16 mouse cellular contexts compared by ENCODE assay signal in the genomic region with DNA sequence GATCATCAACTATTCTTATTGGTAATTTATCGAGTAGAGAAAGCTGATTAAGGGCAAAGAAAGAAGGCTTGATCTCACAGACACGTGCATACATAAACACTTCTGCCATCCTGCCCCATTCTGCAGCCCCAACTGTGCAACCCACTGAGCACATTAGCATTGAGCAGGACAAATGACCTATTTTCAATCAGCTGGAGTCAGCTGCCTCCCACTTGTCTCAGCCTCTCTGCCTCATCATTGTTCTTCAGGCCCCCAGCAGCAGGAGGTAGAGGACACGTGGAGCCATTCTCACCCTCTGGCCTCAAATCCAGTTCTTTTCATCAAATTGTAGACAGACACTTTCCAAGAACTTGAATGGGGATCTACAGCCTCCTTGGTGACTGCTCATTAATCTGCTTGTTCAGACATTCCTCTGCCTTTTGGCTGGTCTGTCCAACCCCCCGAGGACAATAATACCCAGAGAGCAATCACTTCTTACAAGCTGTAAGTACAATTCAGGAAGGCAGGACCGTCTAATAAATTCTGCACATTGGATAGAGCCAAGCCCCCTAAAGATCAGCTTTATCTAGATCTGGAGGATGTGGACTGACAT.
A peak's percentile ranks its signal among the peaks of the same experiment; 100 is the strongest.
DNase-seq lines count a peak whose midpoint lies in the region; ATAC-seq and TF ChIP-seq lines count a peak whose summit lies in the region.
"Had no signal": no experiment of that assay in that cellular context is flagged by ENCODE, and none has a peak within 500 bp of the region (broad histone marks: within the 10 kb centered on the region; RNA-seq: fewer than 3 reads in every experiment).

No protein-coding gene starts in this region.

- no peaks in the 10 kb centered on the region for H3K4me1 ChIP-seq in embryonic facial prominence, embryonic 11.5 days (ENCODE audit: control insufficient read depth, insufficient read depth, low read length)
- H3K4me1 ChIP-seq in hindbrain, postnatal 0 days (ENCODE audit: insufficient read depth, low read length), result no peaks in the 10 kb centered on the region
- peaks cover 5% of the 10 kb centered on the region; the same call in 1 of the 2 replicates for H3K4me1 ChIP-seq in neural tube, embryonic 11.5 days (ENCODE audit: control insufficient read depth, insufficient read depth, low read length)
- H3K4me1 ChIP-seq: heart, embryonic 12.5 days had no signal

- no peak for TF ChIP-seq CTCF in hindbrain, postnatal 0 days (IDR thresholded peaks at IDR 0.05; ENCODE audit: low read depth)

- H3K9ac ChIP-seq in embryonic facial prominence, embryonic 11.5 days (replicated peaks; ENCODE audit: low read length), result no peak overlapping the region
- H3K9ac ChIP-seq in hindbrain, postnatal 0 days (replicated peaks; ENCODE audit: low read length), result no peak overlapping the region
- no peak overlapping the region for H3K9ac ChIP-seq in neural tube, embryonic 11.5 days (ENCODE audit: low read length)
- H3K9ac ChIP-seq: heart, embryonic 12.5 days had no signal

- peak; percentile 44; the same call in 1 of the 2 replicates for ATAC-seq in embryonic facial prominence, embryonic 11.5 days (replicated peaks; ENCODE audit: insufficient number of reproducible peaks, low FRiP score, low TSS enrichment, low read depth)
- no peak; the same call in 1 of the 2 replicates for ATAC-seq in hindbrain, postnatal 0 days
- ATAC-seq in neural tube, embryonic 11.5 days (ENCODE audit: insufficient read depth, low FRiP score, low TSS enrichment), result peak; percentile 97
- ATAC-seq in megakaryocyte progenitor cell, adult 5-6 weeks (replicated peaks; ENCODE audit: poor library complexity), result no peak
- no peak for ATAC-seq in frontal cortex, adult (ENCODE audit: low TSS enrichment)
- ATAC-seq: inflammation-experienced regulatory T-cells, adult 6 months had no signal

- 20% methylated on average over 5 of the region's 5 CpGs for WGBS in embryonic facial prominence, embryonic 11.5 days
- WGBS in hindbrain, postnatal 0 days, result 8% methylated on average over 5 of the region's 5 CpGs
- 12% methylated on average over 5 of the region's 5 CpGs for WGBS in neural tube, embryonic 11.5 days

- H3K4me2 ChIP-seq in embryonic facial prominence, embryonic 11.5 days (ENCODE audit: low read depth, low read length), result no peak overlapping the region
- no peak overlapping the region for H3K4me2 ChIP-seq in hindbrain, postnatal 0 days (ENCODE audit: low read depth, low read length)
- no peak overlapping the region for H3K4me2 ChIP-seq in neural tube, embryonic 11.5 days (ENCODE audit: low read depth)
- H3K4me2 ChIP-seq: heart, embryonic 12.5 days had no signal

- H3K27ac ChIP-seq in embryonic facial prominence, embryonic 11.5 days (replicated peaks; ENCODE audit: low read depth, low read length), result no peak overlapping the region
- no peak overlapping the region for H3K27ac ChIP-seq in hindbrain, postnatal 0 days
- H3K27ac ChIP-seq in neural tube, embryonic 11.5 days (ENCODE audit: low read depth, low read length), result no peak overlapping the region

- no peak overlapping the region for H3K4me3 ChIP-seq in embryonic facial prominence, embryonic 11.5 days (ENCODE audit: low read depth, low read length)
- no peak overlapping the region for H3K4me3 ChIP-seq in hindbrain, postnatal 0 days (ENCODE audit: low read length)
- H3K4me3 ChIP-seq in neural tube, embryonic 11.5 days (ENCODE audit: low read depth, low read length), result no peak overlapping the region
- H3K4me3 ChIP-seq: heart, embryonic 12.5 days; myocyte had no signal

- peak; percentile 2 for DNase-seq in ZHBTc4 (ENCODE audit: low read depth, low spot score)
- no peak for DNase-seq in embryonic facial prominence, embryonic 11.5 days (ENCODE audit: low spot score)
- peak; percentile 4 for DNase-seq in hindbrain, postnatal 0 days (ENCODE audit: low spot score)
- peak; percentile 71 for DNase-seq in neural tube, embryonic 11.5 days (ENCODE audit: low spot score)
- DNase-seq in cerebellum, postnatal 36 days, result no peak
- no peak for DNase-seq in frontal cortex, postnatal 10 days (ENCODE audit: low spot score in 2 of 2)
- DNase-seq: cerebellum, postnatal 14 days; gastrocnemius, postnatal 10 days; kidney, postnatal 10 days; lung, postnatal 36 days; thymus, postnatal 14 days had no signal

- H3K27me3 ChIP-seq in embryonic facial prominence, embryonic 11.5 days (ENCODE audit: control insufficient read depth, insufficient read depth, low read length), result no peaks in the 10 kb centered on the region
- no peaks in the 10 kb centered on the region for H3K27me3 ChIP-seq in hindbrain, postnatal 0 days (ENCODE audit: insufficient read depth, low read length)
- H3K27me3 ChIP-seq in neural tube, embryonic 11.5 days (ENCODE audit: control insufficient read depth, insufficient read depth, low read length), result no peaks in the 10 kb centered on the region
- H3K27me3 ChIP-seq: heart, embryonic 12.5 days had no signal

- no peaks in the 10 kb centered on the region for H3K9me3 ChIP-seq in embryonic facial prominence, embryonic 11.5 days (replicated peaks; ENCODE audit: control insufficient read depth, low read length)
- no peaks in the 10 kb centered on the region for H3K9me3 ChIP-seq in hindbrain, postnatal 0 days (ENCODE audit: low read length)
- H3K9me3 ChIP-seq in neural tube, embryonic 11.5 days (ENCODE audit: control insufficient read depth, low read length), result no peaks in the 10 kb centered on the region
- H3K9me3 ChIP-seq: heart, embryonic 12.5 days had no signal

- no peaks in the 10 kb centered on the region for H3K36me3 ChIP-seq in embryonic facial prominence, embryonic 11.5 days (replicated peaks; ENCODE audit: control insufficient read depth, insufficient read depth, low read depth, low read length)
- H3K36me3 ChIP-seq in hindbrain, postnatal 0 days (ENCODE audit: insufficient read depth, low read length), result no peaks in the 10 kb centered on the region
- no peaks in the 10 kb centered on the region for H3K36me3 ChIP-seq in neural tube, embryonic 11.5 days (ENCODE audit: control insufficient read depth, insufficient read depth, low read length)
- H3K36me3 ChIP-seq: heart, embryonic 12.5 days had no signal

Comparison
In these comparisons a context has a peak if more than half of its experiments do, and no peak if none do; other contexts are left out.
1. DNase-seq: peak in ZHBTc4 (single experiment), hindbrain, postnatal 0 days (single experiment) and neural tube, embryonic 11.5 days (single experiment); none in embryonic facial prominence, embryonic 11.5 days (single experiment), cerebellum, postnatal 36 days (0 of 2) and frontal cortex, postnatal 10 days (0 of 2).
2. ATAC-seq: peak in embryonic facial prominence, embryonic 11.5 days (single experiment) and neural tube, embryonic 11.5 days (single experiment); none in hindbrain, postnatal 0 days (single experiment), megakaryocyte progenitor cell, adult 5-6 weeks (single experiment) and frontal cortex, adult (single experiment).